Mouse (Mus musculus) myocyte (in vitro differentiated cells): ENCODE measurements around the gene Rimklb.

ENCODE experiments used
- E2F4 ChIP-seq: IDR thresholded peaks from one replicate; pipeline ENCODE4 v1.6.1; 2011; ENCODE audit warnings: mild to moderate bottlenecking, control low read depth, moderate library complexity; ENCODE audit not compliant: insufficient read depth
- POLR2A ChIP-seq: IDR thresholded peaks from one replicate; pipeline ENCODE4 v1.6.1; 2011; ENCODE audit warnings: low read depth, mild to moderate bottlenecking, control low read depth, moderate library complexity; ENCODE audit not compliant: insufficient read length

- TF ChIP-seq POLR2A (no peak), E2F4 (no peak)
These were observed 50.7 kb downstream of the Rimklb start for GRCm38 (mm10) chr6:122447848-122448247.
